Mouse (Mus musculus) erythroblast, embryonic 14.5 days (primary cell): ENCODE results near the gene Ninj2.

ENCODE experiments used
- GATA1 ChIP-seq: IDR thresholded peaks from 2 replicates; pipeline ENCODE4 v1.6.1; 2012; ENCODE audit warnings: low read length, inconsistent platforms, mixed read lengths
- TAL1 ChIP-seq: IDR thresholded peaks from 3 replicates; pipeline ENCODE4 v1.6.1; 2012; ENCODE audit warnings: low read length, inconsistent platforms, mixed read lengths

DNA sequence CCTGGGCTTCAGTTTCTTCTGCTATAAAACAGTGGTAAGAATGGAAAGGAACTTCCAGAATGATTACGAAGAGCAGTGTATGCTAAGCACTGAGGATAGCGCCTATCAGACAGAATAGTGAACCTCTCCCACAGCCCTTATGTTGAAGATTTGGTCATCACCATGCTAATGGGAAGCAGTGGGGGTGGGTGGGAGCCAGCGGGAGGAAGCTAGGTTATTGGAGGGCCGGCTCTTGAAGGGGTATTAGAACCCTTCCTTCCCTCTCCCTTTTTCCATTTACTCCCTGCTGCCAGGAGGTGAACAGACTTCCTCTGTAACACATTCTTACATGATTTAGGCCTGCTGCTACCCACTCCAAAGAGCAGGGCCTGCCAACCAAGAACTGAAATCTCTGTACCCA is 1.2 kb upstream of the Ninj2 start:
- TF ChIP-seq GATA1, result no peak
- no peak for TF ChIP-seq TAL1
